Mouse (Mus musculus): ENCODE data around the gene Gfod1. TPM values are rescaled to one million over a fixed set of nuclear protein-coding genes. Genes with fewer than 3 reads are reported as not detected.

Gene Gfod1
- polyA plus RNA-seq, 1 experiment, result 4.4 TPM

GRCm38 (mm10) chr13:43262114-43262739, 41.7 kb downstream of the Gfod1 start:
- Histone ChIP-seq H3K4me1 (ENCODE audit: control insufficient read depth, insufficient read depth, insufficient read length, low read length) (peaks cover 50% of the 10 kb centered on the region), H3K4me3 (ENCODE audit: insufficient read depth, low read depth, low read length) (no peak overlapping the region), H3K27ac (replicated peaks; ENCODE audit: low read depth, low read length) (no peak overlapping the region)

- Histone ChIP-seq H3K27ac (replicated peaks; ENCODE audit: low read depth, low read length) (no peak overlapping the region), H3K4me3 (ENCODE audit: insufficient read depth, low read depth, low read length) (no peak overlapping the region)
These were observed 42.7 kb downstream of the Gfod1 start for GRCm38 (mm10) chr13:43261287-43261686.

GRCm38 (mm10) chr13:43260731-43261130, 43.2 kb downstream of the Gfod1 start:
- H3K4me3 ChIP-seq (ENCODE audit: insufficient read depth, low read depth, low read length), result no peak overlapping the region

More at GRCm38 (mm10) chr13:43261287-43261686, 42.7 kb downstream of the Gfod1 start:
- H3K4me1 ChIP-seq (ENCODE audit: control insufficient read depth, insufficient read depth, insufficient read length, low read length), result peaks cover 50% of the 10 kb centered on the region

GRCm38 (mm10) chr13:43256447-43256846, 47.5 kb downstream of the Gfod1 start:
- Histone ChIP-seq H3K27ac (replicated peaks; ENCODE audit: low read depth, low read length) (no peak overlapping the region), H3K4me1 (ENCODE audit: control insufficient read depth, insufficient read depth, insufficient read length, low read length) (peaks cover 30% of the 10 kb centered on the region), H3K4me3 (ENCODE audit: insufficient read depth, low read depth, low read length) (no peak overlapping the region)

More at GRCm38 (mm10) chr13:43260731-43261130, 43.2 kb downstream of the Gfod1 start:
- peaks cover 46% of the 10 kb centered on the region for H3K4me1 ChIP-seq (ENCODE audit: control insufficient read depth, insufficient read depth, insufficient read length, low read length)
- no peak overlapping the region for H3K27ac ChIP-seq (replicated peaks; ENCODE audit: low read depth, low read length)

- no peak overlapping the region for H3K4me3 ChIP-seq (ENCODE audit: insufficient read depth, low read depth, low read length)
- peaks cover 28% of the 10 kb centered on the region for H3K4me1 ChIP-seq (ENCODE audit: control insufficient read depth, insufficient read depth, insufficient read length, low read length)
- H3K27ac ChIP-seq (replicated peaks; ENCODE audit: low read depth, low read length), result peak overlapping the region; percentile 9; the same call in 1 of the 2 replicates
These were observed 50.4 kb downstream of the Gfod1 start for GRCm38 (mm10) chr13:43253526-43253925.

GRCm38 (mm10) chr13:43252105-43252790, 51.7 kb downstream of the Gfod1 start:
- H3K4me3 ChIP-seq (ENCODE audit: insufficient read depth, low read depth, low read length), result no peak overlapping the region
- H3K27ac ChIP-seq (replicated peaks; ENCODE audit: low read depth, low read length), result no peak overlapping the region
- peaks cover 26% of the 10 kb centered on the region for H3K4me1 ChIP-seq (ENCODE audit: control insufficient read depth, insufficient read depth, insufficient read length, low read length)

GRCm38 (mm10) chr13:43251391-43251790, 52.6 kb downstream of the Gfod1 start:
- no peak overlapping the region for H3K27ac ChIP-seq (replicated peaks; ENCODE audit: low read depth, low read length)
- peaks cover 26% of the 10 kb centered on the region for H3K4me1 ChIP-seq (ENCODE audit: control insufficient read depth, insufficient read depth, insufficient read length, low read length)
- H3K4me3 ChIP-seq (ENCODE audit: insufficient read depth, low read depth, low read length), result no peak overlapping the region

GRCm38 (mm10) chr13:43250653-43251052, 53.3 kb downstream of the Gfod1 start:
- Histone ChIP-seq H3K27ac (replicated peaks; ENCODE audit: low read depth, low read length) (no peak overlapping the region), H3K4me1 (ENCODE audit: control insufficient read depth, insufficient read depth, insufficient read length, low read length) (peaks cover 26% of the 10 kb centered on the region), H3K4me3 (ENCODE audit: insufficient read depth, low read depth, low read length) (no peak overlapping the region)

- Histone ChIP-seq H3K27ac (replicated peaks; ENCODE audit: low read depth, low read length) (no peak overlapping the region), H3K4me3 (ENCODE audit: insufficient read depth, low read depth, low read length) (no peak overlapping the region), H3K4me1 (ENCODE audit: control insufficient read depth, insufficient read depth, insufficient read length, low read length) (peaks cover 26% of the 10 kb centered on the region)
These were observed 53.9 kb downstream of the Gfod1 start for GRCm38 (mm10) chr13:43250106-43250505.

- H3K4me3 ChIP-seq (ENCODE audit: insufficient read depth, low read depth, low read length), result no peak overlapping the region
- H3K27ac ChIP-seq (replicated peaks; ENCODE audit: low read depth, low read length), result no peak overlapping the region
- H3K4me1 ChIP-seq (ENCODE audit: control insufficient read depth, insufficient read depth, insufficient read length, low read length), result peaks cover 30% of the 10 kb centered on the region
These were observed 55.6 kb downstream of the Gfod1 start for GRCm38 (mm10) chr13:43248381-43248780.

GRCm38 (mm10) chr13:43246876-43247275, 57.1 kb downstream of the Gfod1 start:
- Histone ChIP-seq H3K27ac (replicated peaks; ENCODE audit: low read depth, low read length) (no peak overlapping the region), H3K4me1 (ENCODE audit: control insufficient read depth, insufficient read depth, insufficient read length, low read length) (peaks cover 41% of the 10 kb centered on the region), H3K4me3 (ENCODE audit: insufficient read depth, low read depth, low read length) (no peak overlapping the region)

GRCm38 (mm10) chr13:43243793-43244192, 60.2 kb downstream of the Gfod1 start:
- no peak overlapping the region for H3K4me3 ChIP-seq (ENCODE audit: insufficient read depth, low read depth, low read length)
- H3K27ac ChIP-seq (replicated peaks; ENCODE audit: low read depth, low read length), result peak overlapping the region; percentile 51; the same call in 1 of the 2 replicates
- peaks cover 39% of the 10 kb centered on the region for H3K4me1 ChIP-seq (ENCODE audit: control insufficient read depth, insufficient read depth, insufficient read length, low read length)

- Histone ChIP-seq H3K4me3 (ENCODE audit: insufficient read depth, low read depth, low read length) (no peak overlapping the region), H3K4me1 (ENCODE audit: control insufficient read depth, insufficient read depth, insufficient read length, low read length) (peaks cover 40% of the 10 kb centered on the region), H3K27ac (replicated peaks; ENCODE audit: low read depth, low read length) (0 out of 2 replicates have a peak overlapping the region, but pooled peaks have one; percentile 21)
These were observed 60.7 kb downstream of the Gfod1 start for GRCm38 (mm10) chr13:43243240-43243639.

GRCm38 (mm10) chr13:43241750-43242149, 62.2 kb downstream of the Gfod1 start:
- H3K27ac ChIP-seq (replicated peaks; ENCODE audit: low read depth, low read length), result no peak overlapping the region
- no peak overlapping the region for H3K4me3 ChIP-seq (ENCODE audit: insufficient read depth, low read depth, low read length)
- peaks cover 46% of the 10 kb centered on the region for H3K4me1 ChIP-seq (ENCODE audit: control insufficient read depth, insufficient read depth, insufficient read length, low read length)

GRCm38 (mm10) chr13:43241069-43241468, 62.9 kb downstream of the Gfod1 start:
- peaks cover 46% of the 10 kb centered on the region for H3K4me1 ChIP-seq (ENCODE audit: control insufficient read depth, insufficient read depth, insufficient read length, low read length)
- no peak overlapping the region for H3K4me3 ChIP-seq (ENCODE audit: insufficient read depth, low read depth, low read length)
- no peak overlapping the region for H3K27ac ChIP-seq (replicated peaks; ENCODE audit: low read depth, low read length)

- Histone ChIP-seq H3K27ac (replicated peaks; ENCODE audit: low read depth, low read length) (peak overlapping the region; percentile 94), H3K4me1 (ENCODE audit: control insufficient read depth, insufficient read depth, insufficient read length, low read length) (peaks cover 48% of the 10 kb centered on the region), H3K4me3 (ENCODE audit: insufficient read depth, low read depth, low read length) (no peak overlapping the region)
These were observed 64.2 kb downstream of the Gfod1 start for GRCm38 (mm10) chr13:43239790-43240216.

All from brown adipose tissue, adult 24 weeks (tissue).